Mouse (Mus musculus): ENCODE results near the gene Dnajc3. TPM values are rescaled to one million over a fixed set of nuclear protein-coding genes. Genes with fewer than 3 reads are reported as not detected.

Dnajc3 gene
- polyA plus RNA-seq, 1 experiment from 2014 or later = 20.2 TPM

GRCm38 (mm10) chr14:119027675-119028253, 90.0 kb downstream of the Dnajc3 start:
- no peak overlapping the region for H3K9ac ChIP-seq
- H3K36me3 ChIP-seq (replicated peaks) = peaks cover 10% of the 10 kb centered on the region; the same call in 1 of the 2 replicates
- WGBS = 75% methylated on average over 2 of the region's 2 CpGs
- no peak for ATAC-seq (replicated peaks)
- no peak overlapping the region for H3K4me3 ChIP-seq
- H3K4me2 ChIP-seq = no peak overlapping the region
- no peak overlapping the region for H3K27ac ChIP-seq
- no peaks in the 10 kb centered on the region for H3K9me3 ChIP-seq
- no peaks in the 10 kb centered on the region for H3K4me1 ChIP-seq
- no peaks in the 10 kb centered on the region for H3K27me3 ChIP-seq (replicated peaks)

Other genes starting within 250 kb of the Dnajc3 start
- gene Abcc4, start 231.8 kb upstream of the Dnajc3 start, polyA plus RNA-seq (2015; fragmentation: Nextera tagmentation; extraction: Ambion mirVana) = 1.6 and 1.8 TPM in 2 replicates
- 1.8 TPM in 2 replicates for gene Cldn10, start 150.1 kb upstream of the Dnajc3 start, polyA plus RNA-seq (2015; fragmentation: Nextera tagmentation; extraction: Ambion mirVana)
- gene Dzip1, start 12.5 kb upstream of the Dnajc3 start, polyA plus RNA-seq (2015; fragmentation: Nextera tagmentation; extraction: Ambion mirVana) = 88.1 and 88.6 TPM in 2 replicates
- 18.1 and 22.8 TPM in 2 replicates for gene Uggt2, start 161.5 kb downstream of the Dnajc3 start, polyA plus RNA-seq (2015; fragmentation: Nextera tagmentation; extraction: Ambion mirVana)
- 2.2 and 2.6 TPM in 2 replicates for gene Hs6st3, start 200.4 kb downstream of the Dnajc3 start, polyA plus RNA-seq (2015; fragmentation: Nextera tagmentation; extraction: Ambion mirVana)